ENCODE assay signal across 34 mouse cellular contexts in the genomic region with DNA sequence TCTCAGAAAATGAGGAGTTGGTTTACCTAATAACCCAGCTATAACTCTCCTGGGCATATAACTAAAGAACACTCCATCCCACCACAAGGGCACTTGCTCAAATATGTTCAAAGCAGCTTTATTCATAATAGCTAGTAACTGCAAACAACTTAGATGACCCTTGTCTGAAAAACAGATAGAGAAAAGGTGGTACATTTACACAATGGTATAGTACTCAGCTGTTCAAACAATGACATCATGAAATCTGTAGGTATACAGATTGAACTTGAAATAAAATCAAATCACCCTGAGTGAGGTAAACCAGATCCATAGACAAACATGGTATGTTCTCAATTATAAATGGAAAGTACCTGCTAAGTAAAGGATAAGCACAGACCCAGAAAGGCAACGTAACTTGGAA.
"Had no signal": no experiment of that assay in that cellular context is flagged by ENCODE, and none has a peak within 500 bp of the region (broad histone marks: within the 10 kb centered on the region; RNA-seq: fewer than 3 reads in every experiment).

No protein-coding gene starts in this region.

- DNase-seq: heart, adult 2 months; heart, postnatal 10 days; heart, postnatal 14 days; heart, postnatal 36 days; heart, postnatal 4 days; kidney, adult 11 months; kidney, adult 18-20 months; kidney, adult 2 months; kidney, adult 8-10 months; kidney, postnatal 10 days; kidney, postnatal 14 days; kidney, postnatal 25 days; kidney, postnatal 36 days; kidney, postnatal 4 days; layer of hippocampus, adult 9-11 months; layer of hippocampus, postnatal 36 days had no signal

- H3K36me3 ChIP-seq: heart, embryonic 10.5 days; heart, embryonic 12.5 days; heart, embryonic 13.5 days; heart, embryonic 15.5 days; hindbrain, embryonic 10.5 days; hindbrain, embryonic 12.5 days; hindbrain, embryonic 13.5 days; hindbrain, embryonic 15.5 days; intestine, embryonic 15.5 days; kidney, embryonic 15.5 days had no signal

- H3K4me1 ChIP-seq: heart, embryonic 10.5 days; heart, embryonic 12.5 days; heart, embryonic 13.5 days; heart, embryonic 15.5 days; hindbrain, embryonic 10.5 days; hindbrain, embryonic 12.5 days; hindbrain, embryonic 13.5 days; hindbrain, embryonic 15.5 days; intestine, embryonic 15.5 days; kidney, embryonic 15.5 days had no signal

- H3K4me3 ChIP-seq: heart, adult 2 months; heart, embryonic 10.5 days; heart, embryonic 12.5 days; heart, embryonic 13.5 days; heart, embryonic 15.5 days; hindbrain, embryonic 10.5 days; hindbrain, embryonic 12.5 days; hindbrain, embryonic 13.5 days; hindbrain, embryonic 15.5 days; intestine, embryonic 15.5 days; kidney, embryonic 15.5 days; layer of hippocampus, adult 2 months had no signal

- ATAC-seq: hindbrain, embryonic 16.5 days; hindbrain, postnatal 0 days; inflammation-experienced regulatory T-cells, adult 6 months; intestine, embryonic 15.5 days; intestine, embryonic 16.5 days; intestine, postnatal 0 days had no signal

- H3K9ac ChIP-seq: heart, embryonic 12.5 days; heart, embryonic 13.5 days; heart, embryonic 15.5 days; hindbrain, embryonic 12.5 days; hindbrain, embryonic 13.5 days; hindbrain, embryonic 14.5 days; hindbrain, embryonic 15.5 days; intestine, embryonic 15.5 days; kidney, embryonic 15.5 days had no signal

- H3K9me3 ChIP-seq: heart, embryonic 10.5 days; heart, embryonic 12.5 days; heart, embryonic 13.5 days; heart, embryonic 15.5 days; hindbrain, embryonic 10.5 days; hindbrain, embryonic 12.5 days; hindbrain, embryonic 13.5 days; hindbrain, embryonic 15.5 days; intestine, embryonic 15.5 days; kidney, embryonic 15.5 days had no signal

- H3K4me2 ChIP-seq: heart, embryonic 11.5 days; heart, embryonic 12.5 days; heart, embryonic 13.5 days; heart, embryonic 15.5 days; hindbrain, embryonic 12.5 days; hindbrain, embryonic 13.5 days; hindbrain, embryonic 14.5 days; hindbrain, embryonic 15.5 days; intestine, embryonic 15.5 days; kidney, embryonic 15.5 days had no signal

- H3K27ac ChIP-seq: heart, adult 2 months; heart, embryonic 10.5 days; heart, embryonic 13.5 days; heart, embryonic 15.5 days; hindbrain, embryonic 10.5 days; hindbrain, embryonic 12.5 days; hindbrain, embryonic 13.5 days; hindbrain, embryonic 14.5 days; hindbrain, embryonic 15.5 days; hindbrain, postnatal 0 days; intestine, embryonic 15.5 days; kidney, embryonic 15.5 days; layer of hippocampus, adult 2 months had no signal

- H3K27me3 ChIP-seq: heart, embryonic 12.5 days; heart, embryonic 13.5 days; heart, embryonic 15.5 days; hindbrain, embryonic 12.5 days; hindbrain, embryonic 13.5 days; hindbrain, embryonic 15.5 days; intestine, embryonic 15.5 days; kidney, embryonic 15.5 days had no signal
